Mouse (Mus musculus) lung, postnatal 14 days (tissue): ENCODE measurements around the gene Adamtsl4.
"Not testable (repeated sequence)": the region's sequence is repeated elsewhere in the genome, so short reads cannot be mapped to it uniquely, and the experiment has no call there.

ENCODE experiments used
- DNase-seq: peaks from one replicate; pipeline ENCODE4 v3.0.0; 2021

Gene Adamtsl4

DNA sequence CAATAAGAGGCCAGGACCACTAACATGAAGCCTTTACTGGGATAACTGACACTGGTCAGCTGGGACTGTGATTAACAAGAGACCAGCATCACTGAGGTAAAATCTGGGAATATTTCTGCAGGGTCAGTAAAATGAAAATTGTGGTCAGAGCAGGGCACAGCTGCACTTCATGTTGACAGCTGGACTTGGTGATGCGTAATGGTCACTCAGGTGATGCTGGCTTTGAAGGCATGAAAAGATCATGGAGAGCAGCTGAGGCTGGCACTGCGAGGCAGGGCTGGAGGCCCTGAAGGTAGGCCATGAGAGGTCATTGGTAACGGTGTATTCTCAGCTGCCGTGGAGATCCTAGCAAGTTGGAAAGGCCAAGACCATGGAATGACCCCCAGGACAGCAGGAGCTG, 10.6 kb upstream of the Adamtsl4 start:
- no peak for DNase-seq

DNA sequence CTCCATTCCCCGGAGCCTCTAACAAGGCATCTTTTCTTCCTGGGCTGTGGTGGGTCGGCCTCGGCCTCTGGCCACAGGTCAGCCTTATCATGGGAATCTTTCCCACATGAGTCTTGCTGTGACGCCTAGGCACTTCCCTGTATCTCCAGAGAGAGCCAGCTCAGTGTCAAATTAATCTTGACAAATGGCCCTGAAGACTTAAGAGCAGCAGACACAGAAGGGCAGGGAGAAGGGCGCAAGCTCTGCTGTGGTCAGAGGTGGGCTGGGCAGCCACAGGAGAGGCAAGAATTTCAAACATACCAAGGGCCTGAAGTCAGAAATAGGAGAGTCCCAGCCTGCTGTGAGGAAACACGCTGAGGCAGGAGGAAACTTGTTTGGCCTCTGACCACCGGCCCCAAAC, 8.6 kb upstream of the Adamtsl4 start:
- peak; percentile 44 for DNase-seq

DNA sequence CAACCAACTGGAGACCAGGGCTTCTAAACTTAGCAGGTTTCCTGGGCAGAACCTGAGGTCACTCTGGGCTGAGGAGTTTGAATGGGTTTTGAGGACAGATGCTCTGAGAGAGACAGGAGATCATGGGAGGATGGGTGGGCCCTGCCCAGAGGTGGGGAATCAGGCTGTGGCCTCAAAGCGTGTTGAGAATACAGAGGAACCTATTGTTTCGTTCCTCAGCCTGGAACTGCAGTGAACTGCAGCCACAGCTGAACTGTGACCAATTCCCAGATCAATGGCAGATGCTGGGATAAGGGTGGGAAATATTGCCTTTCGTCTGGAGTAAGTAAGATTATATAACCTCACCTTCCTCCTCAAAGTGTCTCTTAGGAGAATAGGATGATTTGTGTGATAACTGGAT, 8.1 kb upstream of the Adamtsl4 start:
- no peak for DNase-seq

DNA sequence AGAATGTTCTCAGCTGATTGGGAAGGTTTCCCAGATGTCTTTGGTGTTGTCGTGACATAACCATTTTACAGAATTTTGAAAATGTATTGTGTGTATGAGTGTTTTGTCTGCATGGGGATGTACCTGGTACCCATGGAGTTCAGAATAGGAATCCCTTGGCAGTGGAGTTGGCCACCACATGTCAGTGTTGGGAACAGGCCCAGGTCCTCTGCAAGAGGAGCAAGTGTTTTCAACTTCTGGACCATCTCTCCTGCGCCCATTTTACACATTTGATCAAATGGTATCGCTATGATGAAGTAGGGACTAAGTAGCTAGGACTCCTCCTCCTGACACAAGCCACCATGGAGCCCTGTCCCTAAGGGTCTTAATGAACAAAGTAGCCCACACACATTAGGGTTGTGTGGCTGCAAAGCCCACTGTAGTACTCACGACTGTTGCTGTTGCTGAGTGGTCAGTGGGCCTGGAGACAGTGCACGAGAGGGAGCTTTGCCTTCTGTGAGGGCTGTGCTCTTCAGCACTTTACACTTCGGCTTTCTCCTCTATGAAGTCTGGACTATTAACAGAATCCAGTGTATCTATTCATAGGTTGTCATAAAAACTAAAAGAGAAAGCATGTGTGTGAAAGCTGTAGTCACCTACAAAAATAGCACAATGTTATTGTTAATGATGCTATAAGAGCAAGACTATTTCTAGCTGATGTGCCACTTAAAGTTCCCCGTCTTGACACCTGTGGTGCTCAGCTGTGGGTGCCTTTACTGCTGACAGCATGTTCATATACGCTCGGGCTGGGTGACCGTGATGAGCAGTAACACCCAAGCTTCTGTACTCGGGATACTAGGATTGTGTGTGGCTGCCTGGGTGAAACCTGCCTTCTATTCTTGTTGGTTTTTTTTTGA, 7.3 kb upstream of the Adamtsl4 start:
- DNase-seq = no peak

DNA sequence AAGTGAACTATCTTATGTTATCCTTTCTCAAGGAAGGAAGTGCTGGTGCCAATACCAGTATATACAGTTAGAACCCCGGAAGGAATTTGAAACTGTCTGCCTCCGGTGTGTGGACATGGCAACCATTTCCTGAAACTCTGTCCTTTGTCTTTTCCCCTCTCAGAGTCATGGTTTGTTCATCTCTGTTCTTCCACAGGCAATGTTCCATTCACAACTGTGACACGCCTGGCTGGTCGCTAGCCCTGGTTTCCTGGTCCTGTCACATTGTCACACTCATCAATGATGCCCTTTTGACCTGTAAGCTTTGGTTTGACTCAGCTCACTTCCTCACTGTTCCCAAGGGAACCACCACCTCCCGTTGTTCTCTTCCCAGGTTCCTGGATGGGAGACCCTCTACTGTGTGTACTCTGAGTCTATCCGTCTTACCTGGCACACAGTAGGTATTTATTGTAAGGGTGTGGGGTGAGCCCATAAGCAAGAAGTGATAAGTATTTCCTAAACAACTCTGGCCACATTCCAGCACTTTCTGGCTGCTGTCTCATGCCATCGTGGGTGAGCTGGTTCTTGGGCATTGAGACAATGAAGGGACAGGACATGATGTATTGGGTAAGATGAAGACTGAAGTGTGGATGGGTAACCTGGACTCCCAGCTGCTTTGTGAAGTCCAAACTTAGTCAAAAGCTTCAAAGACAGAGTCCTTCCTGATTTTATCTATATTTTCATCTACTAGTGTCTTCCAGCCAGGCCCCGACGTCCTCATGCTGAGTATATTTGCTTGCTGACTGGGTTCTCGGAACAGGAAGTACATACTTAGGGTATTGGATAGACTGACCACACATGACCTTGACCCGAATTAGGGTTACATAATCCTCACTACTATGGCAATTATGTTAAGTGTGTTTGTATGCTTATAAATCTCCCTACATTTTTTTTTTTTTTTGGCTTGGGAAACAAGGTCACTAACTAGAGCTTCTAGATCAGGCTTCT, 6.4 kb upstream of the Adamtsl4 start:
- peak; percentile 38 for DNase-seq

DNA sequence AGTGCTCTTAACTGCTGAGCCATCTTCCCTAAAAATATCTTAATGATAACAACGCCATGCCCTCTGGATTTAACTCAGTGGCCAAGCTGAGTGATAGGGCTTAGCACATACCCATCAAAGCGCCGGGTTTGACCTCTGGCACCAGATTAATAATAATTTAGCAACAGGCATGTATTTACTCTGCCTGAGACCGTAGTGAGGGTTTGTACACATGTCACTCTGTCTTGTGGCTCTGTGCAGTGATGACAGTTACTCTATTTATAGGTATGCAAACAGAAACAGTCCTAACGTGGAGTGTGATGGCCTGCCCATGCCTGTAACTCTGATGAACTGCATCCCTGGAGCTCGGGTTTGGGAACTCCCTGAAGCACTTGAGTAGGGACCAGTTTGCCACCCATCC, 5.0 kb upstream of the Adamtsl4 start:
- DNase-seq = no peak

DNA sequence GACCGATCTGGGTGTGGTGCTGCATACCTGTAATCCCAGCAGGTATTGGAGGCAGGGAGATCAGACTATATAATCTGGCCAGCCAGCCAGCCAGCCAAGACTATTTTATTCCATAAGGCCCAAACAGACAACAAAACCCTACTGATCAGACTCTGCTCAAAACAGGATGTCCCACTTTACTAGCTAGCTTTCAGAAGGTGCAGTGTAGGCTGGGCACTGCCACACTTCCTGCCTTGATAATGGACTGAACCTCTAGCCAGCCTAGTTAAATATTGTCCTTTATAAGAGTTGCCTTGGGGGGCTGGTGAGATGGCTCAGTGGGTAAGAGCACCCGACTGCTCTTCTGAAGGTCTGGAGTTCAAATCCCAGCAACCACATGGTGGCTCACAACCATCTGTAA, 2.8 kb upstream of the Adamtsl4 start:
- not testable (repeated sequence) for DNase-seq

DNA sequence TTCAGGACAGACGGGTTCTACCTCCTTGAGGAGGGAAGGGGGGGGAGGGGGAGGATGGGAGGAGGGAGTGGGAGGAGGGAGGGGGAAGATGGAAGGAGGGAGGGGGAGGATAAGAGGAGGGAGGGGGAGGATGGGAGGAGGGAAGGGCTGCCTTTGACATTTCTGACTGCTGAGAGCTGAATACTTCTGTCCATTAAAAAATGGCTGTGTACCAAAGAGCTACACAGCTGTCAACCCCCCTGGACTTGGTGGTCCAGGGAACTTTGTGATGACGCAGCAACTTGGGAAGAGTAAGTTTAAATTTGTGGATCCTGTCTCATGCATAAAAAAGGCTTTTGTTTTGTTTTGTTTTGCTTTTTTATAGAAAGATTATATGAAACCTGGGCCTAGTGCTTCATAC, 2.2 kb upstream of the Adamtsl4 start:
- DNase-seq = no peak

DNA sequence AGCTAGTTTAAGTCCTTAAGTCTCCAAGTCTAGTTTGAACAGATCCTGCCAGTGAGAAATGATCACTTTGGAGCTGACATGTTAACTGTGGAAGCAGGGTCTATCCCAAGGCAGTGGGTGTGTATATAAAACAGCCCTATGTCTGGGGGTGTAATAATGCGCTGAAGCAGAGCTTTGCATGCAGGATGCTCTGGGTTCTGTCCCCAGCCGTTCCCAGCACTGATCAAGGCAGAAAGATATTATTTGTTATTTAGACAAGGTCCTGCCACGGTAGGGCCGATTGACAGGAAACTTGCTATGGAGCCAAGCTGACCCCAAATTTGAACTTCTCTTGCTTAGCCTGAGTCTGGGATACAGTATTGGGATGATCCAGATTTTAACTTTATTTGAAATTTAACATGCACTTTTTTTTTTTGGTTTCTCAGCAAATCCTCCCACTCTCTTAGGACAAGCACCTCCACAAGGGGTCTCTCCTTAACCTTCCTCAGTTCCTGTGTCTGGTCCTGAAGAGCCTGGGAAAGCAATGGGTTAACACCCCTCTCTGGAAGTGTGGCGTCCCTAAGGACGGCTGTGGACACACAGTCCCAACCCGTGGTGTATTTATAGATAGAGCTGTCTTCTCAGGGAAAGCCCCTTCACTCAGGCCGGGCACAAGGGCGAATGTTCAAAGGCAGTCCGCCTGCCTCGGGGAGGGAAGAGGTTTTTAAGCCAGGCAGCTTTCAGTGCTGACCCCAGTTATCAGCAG, 1.6 kb upstream of the Adamtsl4 start:
- no peak for DNase-seq

DNA sequence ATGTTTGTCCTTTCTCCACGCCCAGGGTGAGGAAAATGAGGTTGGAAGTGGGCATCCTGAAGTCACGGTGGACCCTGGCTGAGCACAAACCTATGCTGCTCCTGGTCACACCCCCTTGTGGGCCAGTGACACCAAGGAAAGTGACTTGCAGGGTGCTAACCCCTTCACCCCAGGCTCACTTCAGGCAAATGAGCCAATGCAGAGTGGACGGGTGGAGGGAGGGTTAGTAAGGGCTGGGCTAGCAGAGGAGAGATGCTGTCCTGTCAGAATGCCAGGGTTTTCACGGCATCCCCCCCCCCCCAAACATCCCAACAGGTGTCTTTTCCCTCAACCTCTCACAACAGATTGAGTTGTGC, 571 bp downstream of the Adamtsl4 start:
- DNase-seq = no peak

DNA sequence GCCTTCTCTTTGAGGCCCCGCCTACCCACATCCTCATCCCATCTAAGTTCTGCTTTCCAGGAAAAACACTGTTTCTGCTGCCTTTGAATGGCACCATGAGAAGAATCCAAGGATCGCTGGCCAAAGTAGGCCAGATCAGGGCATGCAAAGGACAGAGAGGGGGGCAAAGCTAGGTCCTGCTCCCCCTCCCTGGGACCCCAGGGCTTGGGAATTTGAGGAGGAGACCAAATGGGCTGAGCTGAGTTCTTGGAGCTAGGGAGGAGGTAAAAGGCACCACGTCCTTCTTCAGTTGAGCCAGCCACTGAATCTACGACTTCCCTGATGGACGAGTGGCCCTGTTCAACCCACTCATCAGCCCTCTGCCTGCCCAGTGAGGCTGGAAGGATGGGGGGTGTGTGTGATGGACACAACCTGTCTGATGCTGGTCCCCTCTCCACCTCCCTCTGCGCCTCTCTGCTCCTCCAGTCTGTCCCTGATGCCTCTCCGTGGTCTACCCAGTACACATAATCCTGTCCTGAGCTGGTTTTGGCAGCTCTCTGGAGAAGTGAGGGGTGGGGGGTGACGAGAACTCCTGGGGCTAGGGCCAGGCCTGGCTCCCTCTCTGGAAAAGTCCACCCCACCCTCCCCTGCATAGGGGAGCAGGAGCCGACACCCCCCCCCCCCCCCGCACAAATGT, 1.1 kb downstream of the Adamtsl4 start:
- no peak for DNase-seq

DNA sequence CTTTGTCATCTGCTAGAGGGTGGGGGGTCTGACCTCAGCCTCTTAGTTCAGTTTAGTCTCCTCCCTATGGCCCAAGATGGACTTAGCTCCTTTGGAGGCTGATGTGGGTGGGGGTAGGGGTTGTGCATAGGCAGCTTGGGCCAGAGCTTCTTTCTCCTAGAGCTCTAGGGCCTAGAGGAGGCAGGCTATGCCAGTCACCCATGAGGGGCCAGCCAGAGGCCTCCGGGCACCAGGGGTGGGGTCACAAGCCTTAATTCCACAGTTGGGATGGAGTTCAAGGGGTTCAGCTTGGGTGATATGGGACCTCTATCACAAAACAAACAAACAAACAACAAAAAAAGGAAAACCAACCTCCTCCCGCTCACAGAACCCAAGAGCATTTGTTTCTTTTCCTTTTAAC, 2.0 kb downstream of the Adamtsl4 start:
- DNase-seq = no peak

DNA sequence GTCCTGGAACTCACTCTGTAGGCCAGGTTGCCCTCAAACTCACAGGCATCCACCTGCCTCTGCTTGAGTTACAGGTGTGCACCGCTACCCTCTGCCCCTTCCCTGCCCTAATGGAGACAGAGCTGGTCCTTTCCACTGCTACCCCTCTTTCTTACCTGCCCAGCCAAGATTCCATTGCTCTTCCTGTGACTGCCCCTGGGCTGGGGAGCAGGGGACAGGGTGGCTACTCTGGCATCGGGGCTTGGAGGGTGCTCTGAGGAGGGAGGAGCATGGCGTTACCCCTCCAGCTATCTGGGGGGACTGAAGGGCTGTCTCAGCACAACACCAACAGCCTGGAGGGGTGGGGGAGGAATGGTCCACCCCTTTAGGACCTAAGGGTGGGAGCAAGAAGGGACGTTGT, 2.4 kb downstream of the Adamtsl4 start:
- DNase-seq = no peak

DNA sequence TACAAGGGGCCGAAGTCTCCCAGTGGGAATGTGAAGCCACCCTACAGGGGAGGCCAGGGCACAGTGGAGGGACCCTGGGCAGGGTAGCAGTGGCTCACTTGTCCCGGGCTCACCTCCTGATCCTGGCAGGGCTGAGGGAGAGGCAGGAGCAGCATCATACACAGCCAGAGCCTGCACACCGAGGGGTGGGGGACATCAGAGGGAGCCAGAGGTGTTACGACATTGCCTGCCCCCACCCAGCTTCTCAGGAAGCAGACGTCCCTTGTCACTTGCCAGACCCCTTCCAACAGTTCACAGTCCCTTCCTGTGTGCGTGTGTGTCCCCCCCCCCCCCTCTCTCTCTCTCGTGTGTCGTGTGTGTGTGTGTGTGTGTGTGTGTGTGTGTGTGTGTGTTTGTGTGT, 2.9 kb downstream of the Adamtsl4 start:
- DNase-seq = no peak

DNA sequence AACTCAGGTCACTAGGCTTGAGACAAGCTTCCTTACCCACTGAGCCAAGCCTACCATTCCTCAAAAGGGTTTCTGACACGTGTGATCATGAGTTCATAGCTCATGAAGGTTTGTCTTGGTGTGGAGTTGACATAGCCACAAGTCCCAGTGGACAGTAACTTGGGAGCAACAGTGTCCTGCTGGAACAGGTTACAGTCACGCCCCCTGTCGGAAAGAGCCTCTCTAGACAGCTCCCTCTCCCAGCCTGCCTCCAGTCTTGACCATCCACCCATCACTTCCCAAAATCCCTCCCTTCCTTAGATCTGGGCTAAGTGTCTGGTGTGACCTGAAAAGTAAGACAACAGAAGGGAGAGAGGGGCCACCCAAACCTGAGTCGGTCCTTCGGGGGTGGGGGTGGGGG, 4.8 kb downstream of the Adamtsl4 start:
- DNase-seq = no peak

DNA sequence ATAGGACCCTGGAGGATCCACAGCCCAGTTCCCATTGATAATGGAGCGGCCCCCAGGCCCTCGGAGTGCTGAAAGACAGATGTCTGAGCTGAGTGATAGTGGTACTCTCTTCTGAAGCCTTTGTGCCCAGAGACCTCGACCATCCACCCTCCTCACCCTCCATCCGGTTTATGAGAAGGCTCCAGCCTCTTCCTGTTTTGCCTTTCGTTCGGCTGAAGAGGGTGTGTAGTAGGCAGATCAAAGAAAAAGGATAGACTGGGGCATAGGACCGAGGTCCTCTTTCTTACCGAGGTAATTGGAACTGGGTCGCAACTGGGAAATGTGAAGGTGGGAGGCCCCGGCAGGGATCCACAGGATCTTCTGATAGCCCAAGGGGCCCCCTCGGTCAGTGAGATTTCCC, 6.4 kb downstream of the Adamtsl4 start:
- no peak for DNase-seq

DNA sequence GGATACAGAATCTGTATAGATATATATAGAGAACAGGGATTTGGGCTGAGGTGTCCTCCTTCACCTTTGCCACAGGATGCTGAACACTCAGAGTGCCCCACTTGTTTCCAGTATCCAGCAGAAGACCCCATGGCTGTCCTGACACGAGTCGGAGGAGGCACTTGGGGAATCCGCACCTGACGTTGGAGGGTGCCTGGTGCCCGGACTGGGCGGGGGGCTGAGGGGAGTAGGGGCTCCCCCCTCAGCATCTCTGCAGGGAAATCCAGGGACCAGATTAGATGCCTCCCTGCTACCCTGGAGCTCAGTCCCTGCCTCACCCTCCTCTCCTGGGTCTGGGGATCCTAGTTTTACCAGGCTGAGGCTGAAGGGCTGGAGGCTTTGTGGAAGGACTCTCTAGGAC, 7.0 kb downstream of the Adamtsl4 start:
- no peak for DNase-seq

DNA sequence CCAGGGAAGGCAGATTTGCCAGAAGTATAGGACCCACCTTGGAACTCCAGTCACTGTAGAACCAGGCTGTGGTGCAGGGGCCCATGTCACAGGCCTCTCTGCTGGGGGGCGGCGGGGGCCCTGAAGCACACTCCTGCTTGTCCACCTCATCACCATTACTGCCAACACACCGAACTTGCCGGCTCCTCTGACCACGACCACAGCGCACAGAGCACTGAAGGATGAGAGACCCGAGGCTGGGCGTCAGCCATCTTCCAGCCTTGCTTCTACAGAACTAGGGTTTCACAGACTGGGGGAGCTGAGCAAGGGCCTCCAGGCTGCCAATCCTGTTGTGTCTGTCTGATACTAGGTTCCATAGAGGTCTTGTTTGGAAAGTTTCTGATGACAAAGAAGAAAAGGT, 8.2 kb downstream of the Adamtsl4 start:
- no peak for DNase-seq

DNA sequence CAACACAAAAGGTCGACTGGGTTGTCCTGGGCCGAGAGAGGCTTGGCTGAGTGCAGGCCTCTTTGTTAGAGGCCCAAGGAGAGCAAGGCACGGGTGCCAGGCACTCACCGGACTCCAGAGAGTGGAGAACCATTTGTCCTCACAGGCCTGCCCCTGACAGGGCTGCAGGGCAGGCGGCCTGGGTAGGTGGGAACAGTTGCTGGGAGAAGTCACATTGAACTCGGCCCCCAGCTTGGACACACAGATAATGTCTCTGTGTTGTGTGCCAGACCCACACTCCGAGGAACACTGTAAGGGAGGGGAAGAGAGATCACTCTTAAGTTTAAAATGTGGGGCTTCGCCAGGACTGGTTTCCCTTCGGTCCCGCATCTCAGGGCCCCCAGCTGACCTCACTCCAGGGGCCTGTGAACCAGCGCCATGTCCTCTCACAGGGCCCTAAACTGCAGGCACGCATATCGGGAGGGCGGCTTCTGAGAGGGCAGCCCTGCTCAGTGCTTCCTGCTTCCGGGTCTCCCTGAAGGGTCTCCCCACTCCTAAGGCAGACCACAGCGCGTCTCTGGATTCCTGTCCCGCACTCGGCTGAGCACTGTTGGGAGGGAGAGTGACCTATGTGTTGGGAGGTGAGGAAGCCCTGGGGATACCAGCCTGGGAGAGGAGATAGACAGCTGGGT, 10.2 kb downstream of the Adamtsl4 start:
- no peak for DNase-seq

DNA sequence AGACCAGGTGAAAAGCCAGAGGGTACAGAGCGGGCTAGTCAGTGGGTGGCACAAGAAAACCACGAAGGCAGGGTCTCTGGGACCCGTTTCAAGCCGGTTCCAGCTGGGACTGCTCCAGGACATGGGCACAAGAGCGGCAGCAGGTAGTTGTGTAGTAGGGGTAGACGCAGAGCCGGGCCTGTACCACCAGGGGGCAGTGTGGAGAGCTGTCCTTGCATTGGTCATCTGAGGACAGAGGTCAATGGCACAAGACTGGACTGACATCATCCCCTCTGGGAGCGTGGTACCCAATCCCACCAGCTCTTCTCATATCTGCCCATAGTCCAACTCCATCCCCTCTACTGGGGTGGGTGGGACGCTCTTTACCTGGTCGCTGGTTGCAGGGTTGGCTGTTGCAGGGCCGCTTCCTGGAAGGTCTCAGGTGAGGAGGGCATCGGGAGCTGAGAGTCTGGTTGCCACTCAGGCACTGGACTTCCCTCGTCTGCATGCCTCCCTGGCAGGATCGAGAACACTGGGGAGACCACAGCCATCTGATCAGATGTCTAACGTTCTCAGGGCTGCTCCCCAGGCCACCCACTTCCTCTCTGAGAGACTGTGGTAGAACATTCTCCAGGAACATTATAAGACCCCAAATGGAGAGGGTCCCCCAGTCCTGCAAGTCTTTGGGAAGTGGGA, 10.8 kb downstream of the Adamtsl4 start:
- DNase-seq = peak; percentile 91

DNA sequence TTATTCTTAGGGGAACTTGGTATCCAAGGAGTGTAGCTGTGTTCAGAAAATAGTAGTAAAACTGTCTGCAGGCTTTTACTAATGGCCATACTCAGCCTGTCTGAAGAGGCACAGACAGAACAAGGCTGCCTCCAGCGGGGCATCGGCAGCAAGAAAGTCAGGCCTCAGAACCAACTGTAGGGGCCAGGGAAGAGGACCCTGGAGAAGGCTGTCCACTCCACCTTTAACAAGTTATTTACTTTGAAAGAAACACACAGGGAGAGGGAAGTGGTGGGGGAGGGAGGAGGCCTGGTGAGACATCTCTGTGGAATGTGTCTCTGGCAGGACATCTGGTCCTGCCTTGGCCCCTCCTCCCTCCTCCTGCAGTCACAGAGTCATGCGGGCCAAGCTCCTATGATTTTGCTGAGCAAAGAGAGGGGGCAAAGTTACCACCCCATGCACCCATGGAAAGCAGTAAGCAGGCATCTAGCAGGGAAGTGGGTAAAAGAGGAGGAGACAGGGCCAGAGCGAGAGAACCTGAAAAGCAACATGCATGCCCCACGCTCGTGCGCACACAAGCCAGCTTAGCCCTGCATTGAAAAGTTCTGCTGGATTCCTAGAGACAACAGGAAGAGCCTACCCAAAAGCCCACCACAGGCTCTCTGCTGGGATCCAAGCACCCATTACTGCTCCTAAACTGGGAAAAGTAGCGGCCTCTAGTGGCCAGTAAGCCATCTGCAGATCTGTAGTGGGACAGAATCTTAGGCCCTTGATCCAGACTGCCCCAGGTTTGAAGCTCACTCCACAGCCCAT, 12.2 kb downstream of the Adamtsl4 start:
- DNase-seq = peak; percentile 86
